Mouse (Mus musculus): ENCODE results near the gene Il1rapl2. TPM values are rescaled to one million over a fixed set of nuclear protein-coding genes. Genes with fewer than 3 reads are reported as not detected.
A peak's percentile ranks its signal among the peaks of the same experiment; 100 is the strongest.

Gene Il1rapl2
- 0.37 and 0.49 TPM in 2 replicates for polyA plus RNA-seq (2014; fragmentation: Nextera tagmentation; extraction: Ambion mirVana)

- ATAC-seq (ENCODE audit: low FRiP score) (peak; percentile 84), DNase-seq (ENCODE audit: low spot score) (peak; percentile 42)
- H3K4me2 ChIP-seq (replicated peaks; ENCODE audit: low read depth, low read length), result peak within 1 kb of the TSS; percentile 67
- no peaks in the 10 kb centered on the region for H3K9me3 ChIP-seq (ENCODE audit: control insufficient read depth, low read length)
- H3K4me1 ChIP-seq (replicated peaks; ENCODE audit: control insufficient read depth, insufficient read depth, low read length), result no peaks in the 10 kb centered on the region
- peaks cover 17% of the 10 kb centered on the region for H3K27me3 ChIP-seq (ENCODE audit: control insufficient read depth, insufficient read depth, low read length)
- H3K4me3 ChIP-seq (ENCODE audit: low read depth, low read length), result peak within 1 kb of the TSS; percentile 35
- no peak within 1 kb of the TSS for H3K27ac ChIP-seq (ENCODE audit: low read depth, low read length)
- no peaks in the 10 kb centered on the region for H3K36me3 ChIP-seq (ENCODE audit: control insufficient read depth, insufficient read depth, low read length)
- 0 out of 2 replicates have a peak within 1 kb of the TSS, but pooled peaks have one; percentile 11 for H3K9ac ChIP-seq (ENCODE audit: low read depth, low read length)
- 19% methylated on average over 38 of the region's 47 CpGs for WGBS
Measured at GRCm38 (mm10) chrX:137570321-137571195, at the start of gene Il1rapl2. Il1rapl2 (plus strand) TSS chrX:137570608.

- WGBS, result 87% methylated on average over 2 of the region's 2 CpGs
- no peaks in the 10 kb centered on the region for H3K36me3 ChIP-seq (ENCODE audit: control insufficient read depth, insufficient read depth, low read length)
- H3K9me3 ChIP-seq (ENCODE audit: control insufficient read depth, low read length), result no peaks in the 10 kb centered on the region
- H3K27ac ChIP-seq (ENCODE audit: low read depth, low read length), result no peak overlapping the region
- no peaks in the 10 kb centered on the region for H3K27me3 ChIP-seq (ENCODE audit: control insufficient read depth, insufficient read depth, low read length)
- H3K4me3 ChIP-seq (ENCODE audit: low read depth, low read length), result no peak overlapping the region
- ATAC-seq (ENCODE audit: low FRiP score), result no peak
- no peak for DNase-seq (ENCODE audit: low spot score)
- H3K4me2 ChIP-seq (replicated peaks; ENCODE audit: low read depth, low read length), result no peak overlapping the region
- H3K9ac ChIP-seq (ENCODE audit: low read depth, low read length), result no peak overlapping the region
- no peaks in the 10 kb centered on the region for H3K4me1 ChIP-seq (replicated peaks; ENCODE audit: control insufficient read depth, insufficient read depth, low read length)
Measured at GRCm38 (mm10) chrX:137548348-137548747, 22.1 kb upstream of the Il1rapl2 start.

GRCm38 (mm10) chrX:137569472-137570188, 778 bp upstream of the Il1rapl2 start:
- H3K4me1 ChIP-seq (replicated peaks; ENCODE audit: control insufficient read depth, insufficient read depth, low read length), result no peaks in the 10 kb centered on the region
- ATAC-seq (ENCODE audit: low FRiP score) (peak; percentile 53; the same call in 1 of the 2 replicates), DNase-seq (ENCODE audit: low spot score) (peak; percentile 5)
- peaks cover 17% of the 10 kb centered on the region for H3K27me3 ChIP-seq (ENCODE audit: control insufficient read depth, insufficient read depth, low read length)
- WGBS, result 24% methylated on average over 21 of the region's 21 CpGs
- H3K9me3 ChIP-seq (ENCODE audit: control insufficient read depth, low read length), result no peaks in the 10 kb centered on the region
- no peak overlapping the region for H3K27ac ChIP-seq (ENCODE audit: low read depth, low read length)
- peak overlapping the region; percentile 67 for H3K4me2 ChIP-seq (replicated peaks; ENCODE audit: low read depth, low read length)
- H3K9ac ChIP-seq (ENCODE audit: low read depth, low read length), result no peak overlapping the region
- H3K36me3 ChIP-seq (ENCODE audit: control insufficient read depth, insufficient read depth, low read length), result no peaks in the 10 kb centered on the region
- peak overlapping the region; percentile 35 for H3K4me3 ChIP-seq (ENCODE audit: low read depth, low read length)

GRCm38 (mm10) chrX:137582656-137583055, 12.2 kb downstream of the Il1rapl2 start:
- H3K27me3 ChIP-seq (ENCODE audit: control insufficient read depth, insufficient read depth, low read length), result no peaks in the 10 kb centered on the region
- H3K9ac ChIP-seq (ENCODE audit: low read depth, low read length), result no peak overlapping the region
- DNase-seq (ENCODE audit: low spot score), result no peak
- no peaks in the 10 kb centered on the region for H3K4me1 ChIP-seq (replicated peaks; ENCODE audit: control insufficient read depth, insufficient read depth, low read length)
- H3K9me3 ChIP-seq (ENCODE audit: control insufficient read depth, low read length), result no peaks in the 10 kb centered on the region
- no peak overlapping the region for H3K27ac ChIP-seq (ENCODE audit: low read depth, low read length)
- no peak for ATAC-seq (ENCODE audit: low FRiP score)
- WGBS, result 21% methylated on average over 1 of the region's 1 CpGs
- no peaks in the 10 kb centered on the region for H3K36me3 ChIP-seq (ENCODE audit: control insufficient read depth, insufficient read depth, low read length)
- H3K4me2 ChIP-seq (replicated peaks; ENCODE audit: low read depth, low read length), result no peak overlapping the region
- H3K4me3 ChIP-seq (ENCODE audit: low read depth, low read length), result no peak overlapping the region

- Histone ChIP-seq H3K9ac (ENCODE audit: low read depth, low read length) (no peak overlapping the region), H3K4me3 (ENCODE audit: low read depth, low read length) (no peak overlapping the region), H3K4me2 (replicated peaks; ENCODE audit: low read depth, low read length) (no peak overlapping the region), H3K36me3 (ENCODE audit: control insufficient read depth, insufficient read depth, low read length) (no peaks in the 10 kb centered on the region), H3K27ac (ENCODE audit: low read depth, low read length) (no peak overlapping the region), H3K27me3 (ENCODE audit: control insufficient read depth, insufficient read depth, low read length) (no peaks in the 10 kb centered on the region), H3K4me1 (replicated peaks; ENCODE audit: control insufficient read depth, insufficient read depth, low read length) (no peaks in the 10 kb centered on the region), H3K9me3 (ENCODE audit: control insufficient read depth, low read length) (no peaks in the 10 kb centered on the region)
- no peak for ATAC-seq (ENCODE audit: low FRiP score)
- no peak for DNase-seq (ENCODE audit: low spot score)
Measured at GRCm38 (mm10) chrX:137620697-137621096, 50.3 kb downstream of the Il1rapl2 start.

GRCm38 (mm10) chrX:137667011-137667410, 96.6 kb downstream of the Il1rapl2 start:
- 21% methylated on average over 2 of the region's 2 CpGs for WGBS
- no peak overlapping the region for H3K4me2 ChIP-seq (replicated peaks; ENCODE audit: low read depth, low read length)
- H3K4me1 ChIP-seq (replicated peaks; ENCODE audit: control insufficient read depth, insufficient read depth, low read length), result no peaks in the 10 kb centered on the region
- ATAC-seq (ENCODE audit: low FRiP score), result no peak
- peak; percentile 49 for DNase-seq (ENCODE audit: low spot score)
- no peak overlapping the region for H3K4me3 ChIP-seq (ENCODE audit: low read depth, low read length)
- H3K36me3 ChIP-seq (ENCODE audit: control insufficient read depth, insufficient read depth, low read length), result no peaks in the 10 kb centered on the region
- no peak overlapping the region for H3K27ac ChIP-seq (ENCODE audit: low read depth, low read length)
- H3K9me3 ChIP-seq (ENCODE audit: control insufficient read depth, low read length), result no peaks in the 10 kb centered on the region
- no peak overlapping the region for H3K9ac ChIP-seq (ENCODE audit: low read depth, low read length)
- H3K27me3 ChIP-seq (ENCODE audit: control insufficient read depth, insufficient read depth, low read length), result no peaks in the 10 kb centered on the region

GRCm38 (mm10) chrX:137687974-137688373, 117.6 kb downstream of the Il1rapl2 start:
- Histone ChIP-seq H3K27me3 (ENCODE audit: control insufficient read depth, insufficient read depth, low read length) (no peaks in the 10 kb centered on the region), H3K9me3 (ENCODE audit: control insufficient read depth, low read length) (no peaks in the 10 kb centered on the region), H3K4me1 (replicated peaks; ENCODE audit: control insufficient read depth, insufficient read depth, low read length) (no peaks in the 10 kb centered on the region), H3K9ac (ENCODE audit: low read depth, low read length) (no peak overlapping the region), H3K4me2 (replicated peaks; ENCODE audit: low read depth, low read length) (no peak overlapping the region), H3K4me3 (ENCODE audit: low read depth, low read length) (no peak overlapping the region), H3K36me3 (ENCODE audit: control insufficient read depth, insufficient read depth, low read length) (no peaks in the 10 kb centered on the region), H3K27ac (ENCODE audit: low read depth, low read length) (no peak overlapping the region)
- DNase-seq (ENCODE audit: low spot score) (no peak), ATAC-seq (ENCODE audit: low FRiP score) (no peak)
- 82% methylated on average over 1 of the region's 1 CpGs for WGBS

GRCm38 (mm10) chrX:137700006-137700405, 129.6 kb downstream of the Il1rapl2 start:
- DNase-seq (ENCODE audit: low spot score) (no peak), ATAC-seq (ENCODE audit: low FRiP score) (no peak)
- H3K9ac ChIP-seq (ENCODE audit: low read depth, low read length), result no peak overlapping the region
- H3K4me3 ChIP-seq (ENCODE audit: low read depth, low read length), result no peak overlapping the region
- WGBS, result 89% methylated on average over 2 of the region's 2 CpGs
- no peaks in the 10 kb centered on the region for H3K4me1 ChIP-seq (replicated peaks; ENCODE audit: control insufficient read depth, insufficient read depth, low read length)
- H3K4me2 ChIP-seq (replicated peaks; ENCODE audit: low read depth, low read length), result no peak overlapping the region
- H3K9me3 ChIP-seq (ENCODE audit: control insufficient read depth, low read length), result no peaks in the 10 kb centered on the region
- no peaks in the 10 kb centered on the region for H3K27me3 ChIP-seq (ENCODE audit: control insufficient read depth, insufficient read depth, low read length)
- no peak overlapping the region for H3K27ac ChIP-seq (ENCODE audit: low read depth, low read length)
- no peaks in the 10 kb centered on the region for H3K36me3 ChIP-seq (ENCODE audit: control insufficient read depth, insufficient read depth, low read length)
